Mouse (Mus musculus): ENCODE data around the gene Spag5. TPM values are rescaled to one million over a fixed set of nuclear protein-coding genes. Genes with fewer than 3 reads are reported as not detected.
A peak's percentile ranks its signal among the peaks of the same experiment; 100 is the strongest.
"Not testable (repeated sequence)": the region's sequence is repeated elsewhere in the genome, so short reads cannot be mapped to it uniquely, and the experiment has no call there.

Gene Spag5
- 43.3 and 47.4 TPM in 2 replicates for polyA plus RNA-seq (2015; fragmentation: Nextera tagmentation; extraction: Ambion mirVana)

GRCm38 (mm10) chr11:78301357-78302084 is at the start of gene Spag5:
Gene Spag5 (plus strand): TSS chr11:78301529.
- peaks cover 15% of the 10 kb centered on the region for H3K4me1 ChIP-seq
- peak within 1 kb of the TSS; percentile 76 for H3K4me2 ChIP-seq
- WGBS, result 0% methylated on average over 49 of the region's 49 CpGs
- H3K9me3 ChIP-seq (replicated peaks), result no peaks in the 10 kb centered on the region
- peaks cover 31% of the 10 kb centered on the region for H3K36me3 ChIP-seq
- peak within 1 kb of the TSS; percentile 84 for H3K4me3 ChIP-seq (replicated peaks)
- peak within 1 kb of the TSS; percentile 82 for H3K9ac ChIP-seq
- peak within 1 kb of the TSS; percentile 81 for H3K27ac ChIP-seq
- H3K27me3 ChIP-seq, result no peaks in the 10 kb centered on the region
- peak; percentile 100 for ATAC-seq (replicated peaks; ENCODE audit: low FRiP score)

DNA sequence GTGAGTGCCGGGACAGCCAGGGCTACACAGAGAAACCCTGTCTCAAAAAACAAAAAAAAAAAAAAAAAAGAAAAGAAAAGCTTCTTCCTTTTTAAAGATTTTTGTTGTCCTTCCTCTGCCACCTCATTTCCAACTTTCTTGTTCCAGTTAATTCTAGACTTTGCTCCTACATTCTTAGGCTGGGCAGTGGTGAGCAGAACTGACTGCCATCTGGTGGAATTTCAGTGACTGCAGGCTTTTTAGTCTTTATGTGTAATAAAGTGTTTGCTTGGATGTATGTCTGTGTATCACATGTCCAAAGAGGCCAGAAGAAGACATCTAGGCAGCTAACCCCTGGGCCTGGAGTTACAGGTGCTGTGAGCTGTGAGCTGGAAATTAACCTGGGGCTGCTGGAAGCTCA is 44.7 kb upstream of the Spag5 start:
- no peak overlapping the region for H3K4me3 ChIP-seq (replicated peaks)
- H3K27ac ChIP-seq, result no peak overlapping the region
- no peaks in the 10 kb centered on the region for H3K9me3 ChIP-seq (replicated peaks)
- H3K4me2 ChIP-seq, result no peak overlapping the region
- no peak for ATAC-seq (replicated peaks; ENCODE audit: low FRiP score)
- WGBS, result 95% methylated on average over 1 of the region's 1 CpGs
- peaks cover 40% of the 10 kb centered on the region for H3K36me3 ChIP-seq
- no peak overlapping the region for H3K9ac ChIP-seq
- no peaks in the 10 kb centered on the region for H3K4me1 ChIP-seq
- H3K27me3 ChIP-seq, result peaks cover 10% of the 10 kb centered on the region; the same call in 1 of the 2 replicates

DNA sequence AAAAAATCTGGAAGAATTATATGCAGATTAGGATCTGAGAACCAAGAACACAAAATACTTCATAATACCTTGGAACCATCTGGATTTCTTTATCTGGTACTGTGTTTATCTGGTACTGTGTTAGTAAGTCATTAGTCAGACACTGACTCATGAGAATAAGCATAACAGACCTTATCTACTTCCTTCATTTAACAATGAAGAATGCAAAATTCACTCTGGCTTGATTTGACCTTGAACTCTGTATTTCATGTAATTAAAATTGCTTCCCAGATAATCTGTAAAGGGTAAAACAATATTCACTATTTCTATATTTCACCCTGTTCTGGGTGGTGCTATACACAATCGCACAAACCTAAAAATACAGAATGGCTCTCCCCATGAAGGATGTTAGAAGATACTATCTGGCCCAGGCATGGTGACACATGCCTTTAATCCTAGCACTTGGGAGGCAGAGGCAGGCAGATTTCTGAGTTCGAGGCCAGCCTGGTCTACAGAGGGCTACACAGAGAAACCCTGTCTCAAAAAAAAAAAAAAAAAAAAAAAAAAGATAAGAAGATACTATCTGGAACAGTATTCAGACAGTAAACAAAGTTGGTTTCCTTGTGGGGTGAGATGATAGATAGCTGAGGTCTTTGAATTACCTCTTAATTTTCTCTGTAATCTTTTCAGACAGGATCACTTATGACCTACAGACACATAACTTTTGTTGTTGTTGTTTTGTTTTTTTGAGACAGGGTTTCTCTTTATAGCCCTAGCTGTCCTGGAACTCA is 40.7 kb upstream of the Spag5 start:
- 97% methylated on average over 2 of the region's 2 CpGs for WGBS
- no peak for ATAC-seq (replicated peaks; ENCODE audit: low FRiP score)
- peak overlapping the region; percentile 87 for H3K4me3 ChIP-seq (replicated peaks)
- peak overlapping the region; percentile 14; the same call in 1 of the 2 replicates for H3K9ac ChIP-seq
- H3K4me1 ChIP-seq, result peaks cover 15% of the 10 kb centered on the region
- peaks cover 10% of the 10 kb centered on the region; the same call in 1 of the 2 replicates for H3K27me3 ChIP-seq
- no peaks in the 10 kb centered on the region for H3K9me3 ChIP-seq (replicated peaks)
- no peak overlapping the region for H3K27ac ChIP-seq
- peak overlapping the region; percentile 80 for H3K4me2 ChIP-seq
- H3K36me3 ChIP-seq, result peaks cover 33% of the 10 kb centered on the region

DNA sequence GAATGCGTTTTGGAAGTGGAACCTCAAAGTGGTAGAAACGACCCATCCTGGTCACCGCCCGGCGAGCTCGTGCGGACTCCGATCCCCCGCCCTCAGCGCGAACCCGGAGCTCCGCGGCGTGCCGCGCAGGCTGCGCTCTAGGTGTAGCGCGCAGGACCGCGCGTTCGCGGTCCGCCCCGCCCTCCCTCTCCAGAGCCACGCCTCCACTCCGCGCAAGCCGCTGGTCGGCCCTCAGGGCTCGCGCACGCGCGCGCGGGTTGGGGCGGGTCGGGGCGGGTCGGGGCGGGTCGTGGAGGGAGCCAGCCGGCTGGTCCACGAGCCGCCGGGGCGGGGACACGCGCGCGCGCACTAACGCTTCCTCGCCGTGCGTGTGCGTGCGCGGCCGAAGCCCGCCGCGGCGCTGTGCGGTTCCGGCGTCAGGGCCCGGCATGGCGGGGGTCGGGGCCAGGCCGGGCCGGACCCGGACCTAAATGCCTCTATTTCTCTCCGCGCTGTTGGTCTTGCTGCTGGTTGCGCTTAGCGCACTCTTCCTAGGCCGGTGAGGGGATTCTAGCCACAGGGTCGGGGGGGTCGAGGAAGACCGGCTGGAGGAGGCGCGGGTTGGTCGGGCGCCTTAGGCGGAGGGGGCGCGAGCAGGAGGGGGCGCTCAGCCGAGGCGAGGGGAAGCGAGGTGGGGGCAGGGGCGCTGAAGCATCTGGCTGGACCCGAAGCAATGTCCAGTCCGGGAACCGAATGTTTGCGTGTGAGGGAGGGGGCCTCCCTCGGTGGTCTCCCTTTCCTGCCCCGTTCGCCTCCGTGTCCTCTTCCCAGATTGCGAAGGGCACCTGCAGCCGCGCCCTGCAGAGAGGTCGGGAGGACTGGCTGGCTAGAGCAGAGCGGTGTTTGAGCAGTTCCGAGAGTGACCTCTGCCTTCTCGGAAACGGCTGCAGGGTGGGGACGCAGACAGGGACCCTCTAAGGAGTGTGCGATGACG is 39.7 kb upstream of the Spag5 start, which contains the start of gene 2610507B11Rik:
2610507B11Rik (plus strand) TSS at position 373 of the 973 bp plus-strand sequence.
- peak within 1 kb of the TSS; percentile 80 for H3K4me2 ChIP-seq
- H3K9me3 ChIP-seq (replicated peaks), result no peaks in the 10 kb centered on the region
- peak within 1 kb of the TSS; percentile 92 for H3K27ac ChIP-seq
- H3K27me3 ChIP-seq, result peaks cover 10% of the 10 kb centered on the region; the same call in 1 of the 2 replicates
- H3K4me3 ChIP-seq (replicated peaks), result peak within 1 kb of the TSS; percentile 87
- H3K9ac ChIP-seq, result peak within 1 kb of the TSS; percentile 77
- peaks cover 35% of the 10 kb centered on the region for H3K36me3 ChIP-seq
- H3K4me1 ChIP-seq, result peaks cover 15% of the 10 kb centered on the region
- peak; percentile 97 for ATAC-seq (replicated peaks; ENCODE audit: low FRiP score)
- WGBS, result under 1% methylated on average over 113 of the region's 115 CpGs

GRCm38 (mm10) chr11:78262550-78262949 is 38.8 kb upstream of the Spag5 start:
- ATAC-seq (replicated peaks; ENCODE audit: low FRiP score), result no peak
- Histone ChIP-seq H3K9ac (peak overlapping the region; percentile 77), H3K4me1 (peaks cover 15% of the 10 kb centered on the region), H3K9me3 (replicated peaks) (no peaks in the 10 kb centered on the region), H3K36me3 (peaks cover 44% of the 10 kb centered on the region), H3K27me3 (peaks cover 10% of the 10 kb centered on the region; the same call in 1 of the 2 replicates), H3K4me3 (replicated peaks) (peak overlapping the region; percentile 87), H3K27ac (peak overlapping the region; percentile 92), H3K4me2 (peak overlapping the region; percentile 80)
- 2% methylated on average over 8 of the region's 8 CpGs for WGBS

GRCm38 (mm10) chr11:78265571-78265970 is 35.8 kb upstream of the Spag5 start:
- Histone ChIP-seq H3K27me3 (0 out of 2 replicates have a peak, but pooled peaks cover 2% of the 10 kb centered on the region), H3K9ac (no peak overlapping the region), H3K9me3 (replicated peaks) (no peaks in the 10 kb centered on the region), H3K4me1 (peaks cover 15% of the 10 kb centered on the region), H3K36me3 (peaks cover 72% of the 10 kb centered on the region), H3K4me2 (no peak overlapping the region), H3K4me3 (replicated peaks) (no peak overlapping the region), H3K27ac (no peak overlapping the region)
- 94% methylated on average over 6 of the region's 6 CpGs for WGBS
- ATAC-seq (replicated peaks; ENCODE audit: low FRiP score), result no peak

DNA sequence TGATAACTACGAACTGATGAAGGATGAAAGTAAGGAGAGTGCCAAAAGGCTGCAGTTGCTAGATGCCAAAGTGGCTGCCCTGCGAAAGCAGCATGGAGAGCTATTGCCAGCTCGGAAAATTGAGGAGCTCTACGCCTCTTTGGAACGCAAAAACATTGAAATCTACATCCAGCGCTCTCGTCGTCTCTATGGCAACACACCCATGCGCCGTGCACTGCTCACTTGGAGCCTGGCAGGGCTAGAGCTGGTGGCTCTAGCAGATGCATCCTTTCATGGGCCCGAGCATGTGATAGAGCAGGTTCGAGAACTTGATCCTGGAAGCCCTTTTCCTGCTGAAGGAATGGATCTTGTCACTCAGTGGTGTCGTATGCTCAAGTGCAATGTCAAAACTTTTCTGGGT is 29.3 kb upstream of the Spag5 start:
- no peak overlapping the region for H3K4me2 ChIP-seq
- H3K36me3 ChIP-seq, result peaks cover 96% of the 10 kb centered on the region
- no peaks in the 10 kb centered on the region for H3K4me1 ChIP-seq
- H3K27ac ChIP-seq, result no peak overlapping the region
- WGBS, result 90% methylated on average over 13 of the region's 13 CpGs
- H3K9ac ChIP-seq, result no peak overlapping the region
- no peak for ATAC-seq (replicated peaks; ENCODE audit: low FRiP score)
- no peaks in the 10 kb centered on the region for H3K27me3 ChIP-seq
- H3K4me3 ChIP-seq (replicated peaks), result no peak overlapping the region
- no peaks in the 10 kb centered on the region for H3K9me3 ChIP-seq (replicated peaks)

DNA sequence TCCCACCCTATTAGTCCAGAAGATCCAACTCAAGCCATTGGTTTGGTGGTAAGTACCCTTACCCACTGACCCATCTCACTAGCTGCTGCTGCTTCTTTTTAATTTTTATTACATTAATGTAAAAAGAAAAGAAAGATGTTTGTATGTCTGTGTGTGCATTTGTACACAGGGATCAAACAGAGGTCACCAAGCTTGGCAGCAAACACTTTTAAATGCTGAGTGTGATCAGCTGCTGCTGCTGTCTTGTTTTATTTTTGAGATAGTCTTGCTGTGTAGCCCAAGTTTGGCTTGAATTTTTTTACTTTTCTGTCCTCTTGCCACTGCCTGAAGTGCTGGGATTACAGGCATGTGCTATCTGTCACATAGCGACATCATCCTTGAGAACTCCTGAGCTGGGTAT is 25.7 kb upstream of the Spag5 start:
- no peaks in the 10 kb centered on the region for H3K27me3 ChIP-seq
- no peak overlapping the region for H3K4me3 ChIP-seq (replicated peaks)
- no peak for ATAC-seq (replicated peaks; ENCODE audit: low FRiP score)
- 94% methylated on average over 1 of the region's 1 CpGs for WGBS
- H3K9me3 ChIP-seq (replicated peaks), result no peaks in the 10 kb centered on the region
- no peak overlapping the region for H3K4me2 ChIP-seq
- H3K36me3 ChIP-seq, result peaks cover 99% of the 10 kb centered on the region
- no peaks in the 10 kb centered on the region for H3K4me1 ChIP-seq
- no peak overlapping the region for H3K27ac ChIP-seq
- H3K9ac ChIP-seq, result no peak overlapping the region

- ATAC-seq (replicated peaks; ENCODE audit: low FRiP score); H3K9me3 ChIP-seq (replicated peaks); H3K27ac ChIP-seq; H3K4me1 ChIP-seq; H3K4me2 ChIP-seq; H3K4me3 ChIP-seq (replicated peaks); H3K27me3 ChIP-seq; H3K9ac ChIP-seq: not testable (repeated sequence)
- 92% methylated on average over 4 of the region's 4 CpGs for WGBS
- peaks cover 100% of the 10 kb centered on the region for H3K36me3 ChIP-seq
These were observed 25.2 kb upstream of the Spag5 start for GRCm38 (mm10) chr11:78276169-78276568.

- no peak overlapping the region for H3K4me2 ChIP-seq
- H3K4me3 ChIP-seq (replicated peaks), result no peak overlapping the region
- H3K27me3 ChIP-seq, result no peaks in the 10 kb centered on the region
- no peaks in the 10 kb centered on the region for H3K9me3 ChIP-seq (replicated peaks)
- no peak overlapping the region for H3K27ac ChIP-seq
- H3K4me1 ChIP-seq, result no peaks in the 10 kb centered on the region
- WGBS, result 85% methylated on average over 7 of the region's 7 CpGs
- peaks cover 100% of the 10 kb centered on the region for H3K36me3 ChIP-seq
- no peak overlapping the region for H3K9ac ChIP-seq
- ATAC-seq (replicated peaks; ENCODE audit: low FRiP score), result no peak
These were observed 22.5 kb upstream of the Spag5 start for GRCm38 (mm10) chr11:78278853-78279252.

GRCm38 (mm10) chr11:78279586-78279985 is 21.7 kb upstream of the Spag5 start:
- Histone ChIP-seq H3K27ac (no peak overlapping the region), H3K9me3 (replicated peaks) (no peaks in the 10 kb centered on the region), H3K27me3 (no peaks in the 10 kb centered on the region), H3K4me2 (no peak overlapping the region), H3K4me1 (no peaks in the 10 kb centered on the region), H3K36me3 (peaks cover 100% of the 10 kb centered on the region), H3K4me3 (replicated peaks) (no peak overlapping the region), H3K9ac (no peak overlapping the region)
- ATAC-seq (replicated peaks; ENCODE audit: low FRiP score), result no peak
- 88% methylated on average over 4 of the region's 4 CpGs for WGBS
